Mouse (Mus musculus): Measurements from ENCODE around the gene Ube2g1.

Ube2g1 gene

GRCm38 (mm10) chr11:72606694-72607407 is at the start of gene Ube2g1:
Gene Ube2g1, plus strand, starts transcription at chr11:72607283.
- DNase-seq (ENCODE audit: low spot score in 2 of 2): peak; percentile 94 to 98

- no peak for DNase-seq (ENCODE audit: low spot score in 2 of 2)
Measured at GRCm38 (mm10) chr11:72558155-72558554, 48.9 kb upstream of the Ube2g1 start.

GRCm38 (mm10) chr11:72560661-72561060 is 46.4 kb upstream of the Ube2g1 start:
- DNase-seq (ENCODE audit: low spot score in 2 of 2): peak in 1 of 2 experiments; percentile 51

GRCm38 (mm10) chr11:72564232-72564807 is 42.8 kb upstream of the Ube2g1 start:
- no peak for DNase-seq (ENCODE audit: low spot score in 2 of 2)

GRCm38 (mm10) chr11:72566304-72566703 is 40.8 kb upstream of the Ube2g1 start:
- DNase-seq (ENCODE audit: low spot score in 2 of 2): no peak

- no peak for DNase-seq (ENCODE audit: low spot score in 2 of 2)
Measured at GRCm38 (mm10) chr11:72566816-72567338, 40.2 kb upstream of the Ube2g1 start.

- DNase-seq (ENCODE audit: low spot score in 2 of 2): peak in 1 of 2 experiments; percentile 60
Measured at GRCm38 (mm10) chr11:72569051-72569450, 38.0 kb upstream of the Ube2g1 start.

- DNase-seq (ENCODE audit: low spot score in 2 of 2): no peak
Measured at GRCm38 (mm10) chr11:72569671-72570318, 37.3 kb upstream of the Ube2g1 start.

- peak; percentile 69 to 86 for DNase-seq (ENCODE audit: low spot score in 2 of 2)
Measured at GRCm38 (mm10) chr11:72570319-72570979, 36.6 kb upstream of the Ube2g1 start.

GRCm38 (mm10) chr11:72573819-72574218 is 33.3 kb upstream of the Ube2g1 start:
- DNase-seq (ENCODE audit: low spot score in 2 of 2): peak in 1 of 2 experiments; percentile 68

GRCm38 (mm10) chr11:72576111-72576465 is 31.0 kb upstream of the Ube2g1 start:
- no peak for DNase-seq (ENCODE audit: low spot score in 2 of 2)

GRCm38 (mm10) chr11:72576466-72577351 is 30.4 kb upstream of the Ube2g1 start:
- DNase-seq (ENCODE audit: low spot score in 2 of 2): peak in 1 of 2 experiments; percentile 29

- DNase-seq (ENCODE audit: low spot score in 2 of 2): no peak
Measured at GRCm38 (mm10) chr11:72578471-72578870, 28.6 kb upstream of the Ube2g1 start.

- DNase-seq (ENCODE audit: low spot score in 2 of 2): no peak
Measured at GRCm38 (mm10) chr11:72581609-72582447, 25.3 kb upstream of the Ube2g1 start.

GRCm38 (mm10) chr11:72582448-72582705 is 24.7 kb upstream of the Ube2g1 start:
- DNase-seq (ENCODE audit: low spot score in 2 of 2): no peak

- DNase-seq (ENCODE audit: low spot score in 2 of 2): no peak
Measured at GRCm38 (mm10) chr11:72583092-72583491, 24.0 kb upstream of the Ube2g1 start.

- no peak for DNase-seq (ENCODE audit: low spot score in 2 of 2)
Measured at GRCm38 (mm10) chr11:72586570-72586969, 20.5 kb upstream of the Ube2g1 start.

- DNase-seq (ENCODE audit: low spot score in 2 of 2): no peak
Measured at GRCm38 (mm10) chr11:72587537-72588233, 19.4 kb upstream of the Ube2g1 start.

GRCm38 (mm10) chr11:72595010-72595737 is 11.9 kb upstream of the Ube2g1 start:
- DNase-seq (ENCODE audit: low spot score in 2 of 2): no peak
